Comparison of ENCODE assay signal across 8 mouse cellular contexts in the genomic region with DNA sequence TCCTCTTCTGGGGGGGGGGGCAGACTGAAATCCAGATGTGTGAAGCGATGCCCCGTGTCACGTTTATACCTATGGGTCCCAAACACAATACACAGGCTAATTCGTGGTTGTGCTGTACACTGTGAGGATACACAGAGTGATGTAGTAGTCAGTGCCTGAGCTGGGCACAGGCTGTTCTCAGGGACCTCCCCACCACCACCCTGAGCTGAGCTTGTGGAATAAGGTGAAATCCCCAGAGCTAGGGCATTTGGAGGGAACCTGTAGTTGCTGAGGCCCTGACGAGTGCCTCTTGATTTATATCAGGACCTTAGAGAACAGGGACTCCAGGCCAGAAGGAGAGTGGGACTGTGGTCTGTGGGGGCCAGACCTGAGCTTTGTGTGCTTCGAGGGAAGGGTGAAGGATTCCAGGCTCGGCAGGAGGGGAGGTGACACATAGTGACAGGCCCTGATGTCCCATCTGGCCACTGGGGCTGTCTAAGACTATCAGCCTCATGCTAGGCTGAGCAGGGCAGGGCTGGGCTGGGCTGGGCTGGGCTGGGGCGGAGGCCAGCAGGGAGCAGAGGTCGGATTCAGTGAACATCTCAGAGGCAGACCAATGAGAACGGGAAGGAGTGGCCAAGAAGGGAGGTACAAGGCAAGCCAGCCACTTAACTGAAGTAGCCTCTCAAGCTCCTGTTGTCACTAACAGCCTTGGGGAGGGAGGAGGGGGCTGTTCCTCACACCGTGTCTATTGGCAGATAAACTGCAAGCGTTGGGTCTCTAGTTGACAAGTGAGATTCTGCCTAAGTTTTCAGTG. TPM values are rescaled to one million over a fixed set of nuclear protein-coding genes. Genes with fewer than 3 reads are reported as not detected.
DNase-seq lines count a peak whose midpoint lies in the region; ATAC-seq and TF ChIP-seq lines count a peak whose summit lies in the region.

No protein-coding gene starts in this region.

- intact Hi-C loops in heart, adult 2 months (cut with DNase I): no loop called here
- intact Hi-C loops in heart, postnatal 25 days (cut with DNase I): no loop called here

- H3K4me3 ChIP-seq in heart, adult 2 months: no peak overlapping the region
- H3K4me3 ChIP-seq in heart, embryonic 11.5 days (ENCODE audit: low read depth, low read length): no peak overlapping the region
- no peak overlapping the region for H3K4me3 ChIP-seq in midbrain, embryonic 13.5 days (replicated peaks)

- WGBS in heart, adult 2 months: 46% methylated on average over 12 of the region's 12 CpGs
- WGBS in heart, embryonic 11.5 days (ENCODE audit: insufficient replicate concordance): 32% methylated on average over 12 of the region's 12 CpGs
- WGBS in midbrain, embryonic 13.5 days: 41% methylated on average over 12 of the region's 12 CpGs

- peak overlapping the region; percentile 62 for H3K27ac ChIP-seq in heart, adult 2 months
- H3K27ac ChIP-seq in heart, embryonic 11.5 days (ENCODE audit: low read depth, low read length): no peak overlapping the region
- H3K27ac ChIP-seq in midbrain, embryonic 13.5 days: no peak overlapping the region

- TF ChIP-seq EP300 in heart, adult 2 months (IDR thresholded peaks at IDR 0.05; ENCODE audit: insufficient read depth, low read depth, low read length): no peak

- peak; percentile 53; the same call in 1 of the 2 replicates for ATAC-seq in heart, embryonic 11.5 days (replicated peaks; ENCODE audit: insufficient number of reproducible peaks, low FRiP score, low TSS enrichment)
- peak; percentile 59; the same call in 1 of the 2 replicates for ATAC-seq in midbrain, embryonic 13.5 days

- H3K79me2 ChIP-seq in heart, adult 2 months (replicated peaks; ENCODE audit: control insufficient read depth, insufficient read depth, low read length): no peaks in the 10 kb centered on the region

- peak; percentile 44 to 54 for DNase-seq in heart, adult 2 months
- no peak for DNase-seq in heart, postnatal 25 days (ENCODE audit: low spot score)
- DNase-seq in kidney, postnatal 14 days: peak; percentile 68
- DNase-seq in spleen, adult 18-20 months: no peak
- DNase-seq in adrenal gland, adult 18-20 months (ENCODE audit: low spot score in 2 of 2): no peak
- DNase-seq in layer of hippocampus, adult 9-11 months: no peak

- H3K27me3 ChIP-seq in heart, adult 2 months (ENCODE audit: control insufficient read depth, insufficient read depth, low read length): no peaks in the 10 kb centered on the region
- H3K27me3 ChIP-seq in heart, embryonic 11.5 days (ENCODE audit: control insufficient read depth, insufficient read depth, low read length): no peaks in the 10 kb centered on the region
- no peaks in the 10 kb centered on the region for H3K27me3 ChIP-seq in midbrain, embryonic 13.5 days

- TF ChIP-seq POLR2A in heart, adult 2 months (IDR thresholded peaks at IDR 0.05; ENCODE audit: insufficient read depth, low read depth, low read length): peak; percentile 38; the same call in 1 of the 2 replicates

- peak overlapping the region; percentile 47 for H3K4me2 ChIP-seq in heart, embryonic 11.5 days
- H3K4me2 ChIP-seq in midbrain, embryonic 13.5 days (replicated peaks): no peak overlapping the region

- H3K36me3 ChIP-seq in heart, adult 2 months (ENCODE audit: control insufficient read depth, insufficient read depth, low read length): no peaks in the 10 kb centered on the region
- H3K36me3 ChIP-seq in heart, embryonic 11.5 days (ENCODE audit: control insufficient read depth, insufficient read depth, low read length): no peaks in the 10 kb centered on the region
- H3K36me3 ChIP-seq in midbrain, embryonic 13.5 days: no peaks in the 10 kb centered on the region

- 0 out of 2 replicates have a peak overlapping the region, but pooled peaks have one; percentile 15 for H3K9ac ChIP-seq in heart, adult 2 months (ENCODE audit: low read depth, low read length)
- H3K9ac ChIP-seq in heart, embryonic 11.5 days (ENCODE audit: low read depth, low read length): no peak overlapping the region
- no peak overlapping the region for H3K9ac ChIP-seq in midbrain, embryonic 13.5 days (replicated peaks)

- no peaks in the 10 kb centered on the region for H3K9me3 ChIP-seq in heart, embryonic 11.5 days (replicated peaks; ENCODE audit: control insufficient read depth, low read length)
- no peaks in the 10 kb centered on the region for H3K9me3 ChIP-seq in midbrain, embryonic 13.5 days

- TF ChIP-seq CTCF in heart, adult 2 months (IDR thresholded peaks at IDR 0.05): no peak

- H3K4me1 ChIP-seq in heart, adult 2 months (ENCODE audit: control insufficient read depth, insufficient read depth, low read length): peaks cover 14% of the 10 kb centered on the region
- peaks cover 18% of the 10 kb centered on the region for H3K4me1 ChIP-seq in heart, embryonic 11.5 days (ENCODE audit: control insufficient read depth, insufficient read depth, low read length)
- peaks cover 6% of the 10 kb centered on the region; the same call in 1 of the 2 replicates for H3K4me1 ChIP-seq in midbrain, embryonic 13.5 days (replicated peaks)

RNA-seq across cellular contexts. Expression of gene Fbxw11, which starts 40.8 kb away (rescaled TPM):
- 10 to 100 TPM; 47.8 to 58.7 TPM for total RNA-seq in heart, adult 2 months (2021)
- 27.3 and 53.7 TPM in 2 replicates for polyA plus RNA-seq in heart, adult 2 months (2012; rRNA removed)
- total RNA-seq in heart, postnatal 25 days (2021): 10 to 100 TPM; 50.1 to 51.0 TPM
- 51.0 and 74.8 TPM in 2 replicates for polyA plus RNA-seq in heart, embryonic 11.5 days (2014; fragmentation: Nextera tagmentation; extraction: Ambion mirVana)
- polyA plus RNA-seq in midbrain, embryonic 13.5 days (2015; fragmentation: Nextera tagmentation; extraction: Ambion mirVana): 108 and 114 TPM in 2 replicates
- total RNA-seq in adrenal gland, adult 18-20 months (2021): 100 to 1,000 TPM in 1 of 2 experiments, 10 to 100 TPM in 1; 97.0 to 117 TPM

Comparison
In these comparisons a context has a peak if more than half of its experiments do, and no peak if none do; other contexts are left out.
1. DNase-seq: peak in heart, adult 2 months (2 of 2) and kidney, postnatal 14 days (single experiment); none in heart, postnatal 25 days (single experiment), spleen, adult 18-20 months (0 of 2), adrenal gland, adult 18-20 months (0 of 2) and layer of hippocampus, adult 9-11 months (single experiment).